Mouse (Mus musculus) heart, postnatal 25 days (tissue): ENCODE results near the gene Gstp1. TPM values are rescaled to one million over a fixed set of nuclear protein-coding genes. Genes with fewer than 3 reads are reported as not detected.

ENCODE experiments used
- DNase-seq: peaks from one replicate; pipeline ENCODE4 v3.0.0; 2022; ENCODE audit warnings: low spot score
- intact Hi-C: fragments of 180-260 bp; cut with DNase I; formaldehyde crosslinking; loops from one replicate; pipeline ENCODE4 v1.15.1; 2025
- total RNA-seq, 2 experiments: library from RNA; stranded (reverse); gene quantifications; 2 replicates each; pipeline ENCODE4 v1.2.3; 2021

Gene Gstp1
- total RNA-seq, 2 experiments from 2014 or later: 321 to 327 TPM

DNA sequence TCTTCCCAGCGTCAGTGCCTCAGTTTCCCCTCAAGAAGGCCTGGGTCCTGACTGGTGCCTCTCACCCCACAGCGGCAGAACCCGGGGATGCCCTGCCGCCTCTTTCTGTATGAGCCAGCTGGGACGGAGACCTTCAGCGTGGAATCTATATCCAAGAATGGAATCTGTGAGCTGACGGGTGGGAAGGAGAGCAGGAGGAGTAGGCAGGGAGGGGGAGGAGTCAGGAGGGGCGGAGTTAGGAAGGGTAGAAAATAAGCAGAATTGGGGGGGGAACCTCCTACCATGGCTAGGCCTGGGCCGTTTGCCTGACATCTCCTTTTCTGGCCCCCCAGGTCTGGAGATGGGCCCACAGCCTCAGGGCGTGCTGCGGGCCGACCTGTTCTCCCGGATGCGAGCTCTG lies 49.7 kb downstream of the Gstp1 start:
- intact Hi-C loops: loop anchor here (10.0 kb wide), 1 partner anchor 263 kb away; no protein-coding TSS in a partner anchor
- DNase-seq: no peak

DNA sequence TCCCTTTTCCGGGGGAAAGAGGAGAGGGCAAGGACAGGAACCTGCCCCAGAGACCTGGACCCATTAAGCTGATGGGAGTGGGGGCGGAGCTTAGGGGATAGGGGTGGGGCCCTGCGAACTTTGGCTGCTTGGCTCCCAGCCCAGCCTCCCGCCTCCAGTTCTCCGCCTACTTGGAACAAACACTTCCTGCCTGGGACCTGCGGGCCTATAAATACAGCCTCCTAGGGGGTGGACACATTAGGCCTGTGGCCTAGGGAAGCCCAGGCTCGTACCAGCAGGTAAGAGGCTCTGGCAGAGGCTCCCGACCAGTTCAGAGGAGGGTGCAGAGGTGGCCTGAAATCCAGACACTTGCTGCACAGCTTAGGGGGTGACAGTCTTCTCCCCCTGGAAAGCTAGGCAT lies 51.5 kb downstream of the Gstp1 start, which contains the start of gene Acy3:
Gene Acy3 (plus strand): TSS at position 237 of the 400 bp plus-strand sequence.
- intact Hi-C loops: loop anchor here (10.0 kb wide), 1 partner anchor 262 kb away; no protein-coding TSS in a partner anchor
- DNase-seq: peak; percentile 83

Other genes with a start within 250 kb of the Gstp1 start
- 10 to 100 TPM in 1 of 2 experiments, 1 to 10 TPM in 1; 9.5 to 13.0 TPM for gene Chka, start 186.2 kb downstream of the Gstp1 start, total RNA-seq
- gene Tcirg1, start 130.9 kb downstream of the Gstp1 start, total RNA-seq: 1 to 10 TPM; 8.9 to 9.8 TPM
- gene Ndufs8, start 125.2 kb downstream of the Gstp1 start, total RNA-seq: 100 to 1,000 TPM; 538 TPM
- gene Aldh3b1, start 108.2 kb downstream of the Gstp1 start, total RNA-seq: 1 to 10 TPM; 1.8 TPM
- 10 to 100 TPM; 19.0 to 20.3 TPM for gene Unc93b1, start 102.8 kb downstream of the Gstp1 start, total RNA-seq
- 1 to 10 TPM in 1 of 2 experiments, under 1 TPM in 1; 0.60 to 1.1 TPM for gene Aldh3b3, start 79.3 kb downstream of the Gstp1 start, total RNA-seq
- gene Aldh3b2, start 65.7 kb downstream of the Gstp1 start, total RNA-seq: under 1 TPM; 0.14 to 0.23 TPM
- 10 to 100 TPM; 20.3 to 21.5 TPM for gene Acy3, start 51.4 kb downstream of the Gstp1 start, total RNA-seq
- not detected for gene Tbx10, start 45.2 kb downstream of the Gstp1 start, total RNA-seq
- 100 to 1,000 TPM; 109 to 118 TPM for gene Nudt8, start 37.4 kb downstream of the Gstp1 start, total RNA-seq
- 1 to 10 TPM; 2.0 to 2.2 TPM for gene Gm49405, start 37.4 kb downstream of the Gstp1 start, total RNA-seq
- gene Doc2g, start 34.7 kb downstream of the Gstp1 start, total RNA-seq: 100 to 1,000 TPM; 148 to 152 TPM
- 1,000 to 10,000 TPM; 1,136 to 1,167 TPM for gene Ndufv1, start 25.2 kb downstream of the Gstp1 start, total RNA-seq
- gene Gstp2, start 8.0 kb upstream of the Gstp1 start, total RNA-seq: 100 to 1,000 TPM in 1 of 2 experiments, 10 to 100 TPM in 1; 87.8 to 116 TPM
- not detected for gene Gstp3, start 21.6 kb upstream of the Gstp1 start, total RNA-seq
- gene Cabp2, start 43.6 kb upstream of the Gstp1 start, total RNA-seq: not detected
- 10 to 100 TPM; 36.6 to 45.1 TPM for gene Cdk2ap2, start 59.2 kb upstream of the Gstp1 start, total RNA-seq
- 10 to 100 TPM; 20.8 to 22.1 TPM for gene Pitpnm1, start 62.0 kb upstream of the Gstp1 start, total RNA-seq
- 10 to 100 TPM; 54.2 to 56.8 TPM for gene Aip, start 87.9 kb upstream of the Gstp1 start, total RNA-seq
- gene Gpr152, start 101.8 kb upstream of the Gstp1 start, total RNA-seq: not detected
- under 1 TPM in 1 of 2 experiments, not detected in 1; 0.31 TPM for gene Cabp4, start 106.0 kb upstream of the Gstp1 start, total RNA-seq
- gene Coro1b, start 110.6 kb upstream of the Gstp1 start, total RNA-seq: 10 to 100 TPM; 53.4 to 57.6 TPM
- 1 to 10 TPM in 1 of 2 experiments, under 1 TPM in 1; 0.94 to 1.5 TPM for gene Ptprcap, start 115.6 kb upstream of the Gstp1 start, total RNA-seq
- 10 to 100 TPM; 16.5 to 16.8 TPM for gene Rps6kb2, start 125.4 kb upstream of the Gstp1 start, total RNA-seq
- 10 to 100 TPM; 33.5 to 34.1 TPM for gene Carns1, start 137.5 kb upstream of the Gstp1 start, total RNA-seq
- gene Tbc1d10c, start 153.3 kb upstream of the Gstp1 start, total RNA-seq: 1 to 10 TPM; 9.2 to 9.3 TPM
- 100 to 1,000 TPM; 337 TPM for gene Ppp1ca, start 154.1 kb upstream of the Gstp1 start, total RNA-seq
- 1 to 10 TPM; 5.3 to 5.8 TPM for gene Rad9a, start 163.7 kb upstream of the Gstp1 start, total RNA-seq
- 1 to 10 TPM in 1 of 2 experiments, under 1 TPM in 1; 0.94 to 2.0 TPM for gene Clcf1, start 176.3 kb upstream of the Gstp1 start, total RNA-seq
- not detected for gene AC109138.7, start 176.4 kb upstream of the Gstp1 start, total RNA-seq
- 10 to 100 TPM in 1 of 2 experiments, 1 to 10 TPM in 1; 9.7 to 11.1 TPM for gene Pold4, start 193.9 kb upstream of the Gstp1 start, total RNA-seq
- 1 to 10 TPM; 5.8 to 6.6 TPM for gene Ssh3, start 231.2 kb upstream of the Gstp1 start, total RNA-seq
- 1 to 10 TPM; 1.2 to 1.5 TPM for gene Ankrd13d, start 245.2 kb upstream of the Gstp1 start, total RNA-seq